Mouse (Mus musculus) intestine, embryonic 14.5 days (tissue): ENCODE measurements around the gene Fat3. TPM values are rescaled to one million over a fixed set of nuclear protein-coding genes. Genes with fewer than 3 reads are reported as not detected.

Source experiments
- ATAC-seq: fragments of 200-750 bp; cut with Nextera tagmentation; replicated peaks from 2 replicates; pipeline ENCODE4 v1.8.0; 2017; ENCODE audit warnings: low read depth, moderate number of reproducible peaks, moderate TSS enrichment, moderate library complexity; ENCODE audit not compliant: low FRiP score, low TSS enrichment
- DNase-seq: peaks from one replicate; pipeline ENCODE4 v3.0.0-alpha.2; 2018; ENCODE audit warnings: low spot score
- H3K27ac ChIP-seq: fragments of 300-500 bp; sonication (generic); 2 replicates; pipeline ENCODE4 v1.5.1; 2014; ENCODE audit warnings: low read depth, mild to moderate bottlenecking, control low read depth
- H3K27me3 ChIP-seq: fragments of 300-500 bp; sonication (generic); replicated peaks from 2 replicates; pipeline ENCODE4 v1.6.1; 2014; ENCODE audit warnings: low read length, control low read depth; ENCODE audit not compliant: control insufficient read depth, insufficient read depth
- H3K36me3 ChIP-seq: fragments of 300-500 bp; sonication (generic); 2 replicates; pipeline ENCODE4 v1.6.1; 2014; ENCODE audit warnings: low read length, control low read depth; ENCODE audit not compliant: control insufficient read depth, insufficient read depth
- H3K4me1 ChIP-seq: fragments of 300-500 bp; sonication (generic); replicated peaks from 2 replicates; pipeline ENCODE4 v1.6.1; 2014; ENCODE audit warnings: low read length, control low read depth, mixed read lengths; ENCODE audit not compliant: control insufficient read depth, insufficient read depth
- H3K4me2 ChIP-seq: fragments of 300-500 bp; sonication (generic); 2 replicates; pipeline ENCODE4 v1.6.1; 2014; ENCODE audit warnings: low read length
- H3K4me3 ChIP-seq: fragments of 300-500 bp; sonication (generic); 2 replicates; pipeline ENCODE4 v1.5.1; 2014; ENCODE audit warnings: low read depth, low read length, control low read depth, mixed read lengths
- H3K9ac ChIP-seq: fragments of 300-500 bp; sonication (generic); 2 replicates; pipeline ENCODE4 v1.6.1; 2014; ENCODE audit warnings: mild to moderate bottlenecking, low read length
- H3K9me3 ChIP-seq: fragments of 300-500 bp; sonication (generic); 2 replicates; pipeline ENCODE4 v1.6.1; 2016; ENCODE audit warnings: low read length, control low read depth; ENCODE audit not compliant: control insufficient read depth
- WGBS: fragments of 180-500 bp; shearing (Covaris S2); extraction: QIAGEN DNeasy Blood & Tissue Kit; methylation state at CpG from one replicate; pipeline ENCODE4 v1.1.7; 2014; 5-methylcytosine and 5-hydroxymethylcytosine counted together
- polyA plus RNA-seq: library from polyadenylated mRNA; unstranded; fragments of >200 nt; fragmentation: Nextera tagmentation; extraction: Ambion mirVana; gene quantifications from 2 replicates; pipeline ENCODE4 v1.2.1, GENCODE M21; 2014

Fat3 gene
- polyA plus RNA-seq, 1 experiment from 2014 or later: 1.2 TPM

GRCm38 (mm10) chr9:16036346-16036745 is 464.7 kb downstream of the Fat3 start:
- ATAC-seq (no peak), DNase-seq (no peak)
- Histone ChIP-seq H3K27ac (no peak overlapping the region), H3K4me2 (no peak overlapping the region), H3K36me3 (no peaks in the 10 kb centered on the region), H3K4me3 (no peak overlapping the region), H3K4me1 (no peaks in the 10 kb centered on the region), H3K9me3 (no peaks in the 10 kb centered on the region), H3K27me3 (no peaks in the 10 kb centered on the region), H3K9ac (no peak overlapping the region)

DNA sequence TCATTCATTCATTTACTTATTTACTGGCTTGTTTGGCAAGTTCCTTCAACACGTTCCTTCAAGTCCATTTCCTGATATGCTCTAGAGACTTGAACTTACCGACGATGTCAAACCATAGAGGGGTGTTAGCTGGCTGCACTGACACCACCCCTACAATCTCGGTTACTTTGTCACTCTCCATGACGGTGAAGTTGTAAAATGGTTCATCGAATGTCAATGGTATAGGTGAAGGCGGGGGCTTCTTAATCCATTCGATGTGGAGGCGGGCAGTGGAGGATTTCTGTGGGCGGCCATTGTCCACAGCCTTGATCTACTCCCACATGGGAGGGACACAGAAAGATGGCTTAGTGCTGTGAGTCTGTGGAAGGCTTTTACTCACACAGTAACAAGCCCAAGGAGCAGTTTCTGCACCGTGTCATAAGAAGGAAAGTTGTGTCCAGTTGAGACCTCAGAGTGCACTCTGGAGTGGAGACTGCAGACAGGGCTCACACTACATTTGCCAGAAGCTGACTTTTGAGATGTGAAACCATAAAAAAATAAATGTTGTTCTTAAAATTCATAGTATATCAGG is 471.3 kb downstream of the Fat3 start:
- H3K4me3 ChIP-seq: no peak overlapping the region
- no peaks in the 10 kb centered on the region for H3K9me3 ChIP-seq
- H3K27me3 ChIP-seq: no peaks in the 10 kb centered on the region
- no peak for ATAC-seq
- no peak overlapping the region for H3K27ac ChIP-seq
- 92% methylated on average over 11 of the region's 11 CpGs for WGBS
- H3K4me1 ChIP-seq: no peaks in the 10 kb centered on the region
- H3K9ac ChIP-seq: no peak overlapping the region
- H3K36me3 ChIP-seq: no peaks in the 10 kb centered on the region
- H3K4me2 ChIP-seq: no peak overlapping the region
- DNase-seq: no peak

DNA sequence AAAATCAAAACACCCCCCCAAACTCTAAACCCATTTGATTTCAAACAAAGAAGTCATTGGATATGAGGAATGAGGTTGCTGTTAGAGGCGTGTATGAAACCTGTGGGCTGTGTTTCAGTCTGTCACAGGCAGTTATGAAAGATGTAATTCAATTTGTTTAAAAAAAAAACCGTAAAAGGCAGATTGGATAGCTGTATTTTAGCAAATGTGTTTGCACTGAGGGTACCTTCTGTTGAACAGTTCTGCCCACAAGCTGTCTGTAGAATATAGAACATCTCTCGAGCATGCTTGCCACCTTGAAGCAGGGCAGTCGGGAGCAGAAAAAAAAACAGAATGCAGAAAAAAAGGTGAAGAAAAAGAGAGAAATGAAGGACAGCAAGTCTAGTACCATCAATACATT is 472.0 kb downstream of the Fat3 start:
- H3K4me2 ChIP-seq: no peak overlapping the region
- ATAC-seq (no peak), DNase-seq (no peak)
- H3K9ac ChIP-seq: no peak overlapping the region
- no peak overlapping the region for H3K4me3 ChIP-seq
- WGBS: 76% methylated on average over 4 of the region's 4 CpGs
- no peaks in the 10 kb centered on the region for H3K27me3 ChIP-seq
- no peaks in the 10 kb centered on the region for H3K36me3 ChIP-seq
- no peaks in the 10 kb centered on the region for H3K4me1 ChIP-seq
- H3K9me3 ChIP-seq: no peaks in the 10 kb centered on the region
- no peak overlapping the region for H3K27ac ChIP-seq

GRCm38 (mm10) chr9:16028394-16028911 is 472.6 kb downstream of the Fat3 start:
- Histone ChIP-seq H3K4me1 (no peaks in the 10 kb centered on the region), H3K9me3 (no peaks in the 10 kb centered on the region), H3K4me2 (no peak overlapping the region), H3K9ac (no peak overlapping the region), H3K4me3 (no peak overlapping the region), H3K27me3 (no peaks in the 10 kb centered on the region), H3K27ac (no peak overlapping the region), H3K36me3 (no peaks in the 10 kb centered on the region)
- 47% methylated on average over 4 of the region's 4 CpGs for WGBS
- DNase-seq (no peak), ATAC-seq (no peak)

DNA sequence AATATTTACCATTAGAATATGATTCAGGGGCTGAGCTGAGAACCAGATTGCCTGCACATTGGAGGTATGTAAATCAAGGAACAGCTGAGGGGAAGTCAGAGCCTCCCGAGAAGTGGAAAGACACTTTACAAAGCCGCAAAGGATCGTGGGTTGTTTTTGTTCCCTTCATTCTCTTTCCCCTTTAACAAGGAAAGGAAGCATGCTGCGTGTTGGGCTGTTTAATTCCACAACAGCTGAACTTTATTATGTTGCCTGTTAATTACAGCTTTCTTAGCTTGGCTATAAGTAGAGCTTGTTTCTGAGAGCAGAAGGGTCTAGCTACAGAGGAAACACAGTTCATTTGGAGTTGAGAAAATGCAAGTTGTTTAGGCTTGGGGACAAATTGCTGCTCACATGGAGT is 475.0 kb downstream of the Fat3 start:
- Histone ChIP-seq H3K36me3 (no peaks in the 10 kb centered on the region), H3K27ac (no peak overlapping the region), H3K9me3 (no peaks in the 10 kb centered on the region), H3K4me1 (no peaks in the 10 kb centered on the region), H3K4me2 (no peak overlapping the region), H3K27me3 (no peaks in the 10 kb centered on the region), H3K9ac (no peak overlapping the region), H3K4me3 (no peak overlapping the region)
- DNase-seq (no peak), ATAC-seq (no peak)
- WGBS: 59% methylated on average over 4 of the region's 4 CpGs

- Histone ChIP-seq H3K9me3 (no peaks in the 10 kb centered on the region), H3K27ac (no peak overlapping the region), H3K27me3 (no peaks in the 10 kb centered on the region), H3K36me3 (no peaks in the 10 kb centered on the region), H3K4me2 (no peak overlapping the region), H3K4me1 (no peaks in the 10 kb centered on the region), H3K4me3 (no peak overlapping the region), H3K9ac (no peak overlapping the region)
- 94% methylated on average over 7 of the region's 7 CpGs for WGBS
- DNase-seq (no peak), ATAC-seq (no peak)
These were observed 476.4 kb downstream of the Fat3 start for GRCm38 (mm10) chr9:16024706-16025105.

DNA sequence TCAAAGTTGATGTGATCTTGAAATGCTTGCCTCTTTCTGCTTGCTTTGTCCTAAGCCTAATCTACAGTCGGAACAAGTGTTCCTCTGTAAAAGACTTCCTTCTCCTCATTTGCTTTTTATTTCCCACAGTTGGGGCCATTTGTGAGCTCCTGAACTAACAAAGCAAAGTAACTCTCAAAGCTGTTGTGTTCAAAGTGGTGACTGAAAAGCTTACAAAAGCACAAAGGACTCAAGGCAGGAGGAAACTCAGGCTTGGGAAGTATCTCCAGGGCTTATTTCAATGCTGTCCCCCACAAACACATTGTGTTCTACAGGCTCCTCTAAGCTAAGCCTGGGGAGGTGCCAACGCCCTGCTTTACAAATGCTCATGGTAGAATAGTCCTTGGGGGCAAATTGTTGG is 487.0 kb downstream of the Fat3 start:
- Histone ChIP-seq H3K9me3 (no peaks in the 10 kb centered on the region), H3K27ac (no peak overlapping the region), H3K4me1 (no peaks in the 10 kb centered on the region), H3K4me3 (no peak overlapping the region), H3K4me2 (no peak overlapping the region), H3K27me3 (no peaks in the 10 kb centered on the region), H3K9ac (no peak overlapping the region), H3K36me3 (no peaks in the 10 kb centered on the region)
- ATAC-seq: no peak
- WGBS: 76% methylated on average over 2 of the region's 2 CpGs
- DNase-seq: no peak

GRCm38 (mm10) chr9:16011382-16011781 is 489.7 kb downstream of the Fat3 start:
- WGBS: 95% methylated on average over 3 of the region's 3 CpGs
- Histone ChIP-seq H3K36me3 (no peaks in the 10 kb centered on the region), H3K4me2 (no peak overlapping the region), H3K4me1 (no peaks in the 10 kb centered on the region), H3K27ac (no peak overlapping the region), H3K9me3 (no peaks in the 10 kb centered on the region), H3K4me3 (no peak overlapping the region), H3K9ac (no peak overlapping the region), H3K27me3 (no peaks in the 10 kb centered on the region)
- no peak for DNase-seq
- no peak for ATAC-seq

DNA sequence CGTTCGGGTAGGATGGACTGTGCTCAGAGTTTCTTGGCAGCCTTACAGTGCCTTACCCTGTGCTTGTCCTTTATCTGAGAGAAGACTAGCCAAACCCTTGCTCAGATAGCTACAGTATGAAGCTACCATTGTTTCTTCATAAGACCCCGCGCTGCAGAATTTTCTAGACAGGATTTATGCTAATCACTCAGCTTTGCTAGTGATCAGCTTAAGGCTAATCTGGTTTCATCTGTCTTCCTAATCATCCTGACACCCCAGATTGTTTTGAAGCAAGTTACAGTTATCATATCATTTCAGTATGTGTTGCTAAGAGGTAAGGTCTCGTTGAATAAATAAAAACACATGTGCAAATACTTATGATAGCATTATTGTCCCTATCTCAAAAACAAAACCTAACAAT is 493.6 kb downstream of the Fat3 start:
- WGBS: 89% methylated on average over 5 of the region's 5 CpGs
- DNase-seq: no peak
- no peaks in the 10 kb centered on the region for H3K4me1 ChIP-seq
- H3K27me3 ChIP-seq: no peaks in the 10 kb centered on the region
- no peak for ATAC-seq
- H3K9me3 ChIP-seq: no peaks in the 10 kb centered on the region
- no peak overlapping the region for H3K4me2 ChIP-seq
- H3K27ac ChIP-seq: no peak overlapping the region
- H3K36me3 ChIP-seq: no peaks in the 10 kb centered on the region
- H3K9ac ChIP-seq: no peak overlapping the region
- no peak overlapping the region for H3K4me3 ChIP-seq
